Mouse (Mus musculus) E14TG2a.4 (cell line): ENCODE results near the gene Klf13.
A peak's percentile ranks its signal among the peaks of the same experiment; 100 is the strongest.

ENCODE experiments used
- H3K27me3 ChIP-seq: 2 replicates; pipeline ENCODE4 v1.6.1; 2014; ENCODE audit warnings: low read length, control low read depth; ENCODE audit not compliant: insufficient read depth
- H3K36me3 ChIP-seq: 2 replicates; pipeline ENCODE4 v1.6.1; 2014; ENCODE audit warnings: low read length, control low read depth; ENCODE audit not compliant: insufficient read depth
- H3K4me1 ChIP-seq: replicated peaks from 2 replicates; pipeline ENCODE4 v1.6.1; 2014; ENCODE audit warnings: low read depth, low read length, control low read depth
- H3K4me3 ChIP-seq: replicated peaks from 2 replicates; pipeline ENCODE4 v1.5.1; 2014; ENCODE audit warnings: mild to moderate bottlenecking, low read length
- H3K9me3 ChIP-seq: 2 replicates; pipeline ENCODE4 v1.6.1; 2014; ENCODE audit warnings: low read length, control low read depth
- CTCF ChIP-seq: conservative IDR thresholded peaks from 2 replicates; pipeline ENCODE4 v1.5.1; 2014; ENCODE audit warnings: low read length
- NANOG ChIP-seq: IDR thresholded peaks from 2 replicates; pipeline ENCODE4 v1.6.1; 2014; ENCODE audit warnings: borderline replicate concordance, low read length, mixed read lengths
- POU5F1 ChIP-seq: IDR thresholded peaks from 2 replicates; pipeline ENCODE4 v1.6.1; 2014; ENCODE audit warnings: low read length, borderline replicate concordance

The Klf13 gene

DNA sequence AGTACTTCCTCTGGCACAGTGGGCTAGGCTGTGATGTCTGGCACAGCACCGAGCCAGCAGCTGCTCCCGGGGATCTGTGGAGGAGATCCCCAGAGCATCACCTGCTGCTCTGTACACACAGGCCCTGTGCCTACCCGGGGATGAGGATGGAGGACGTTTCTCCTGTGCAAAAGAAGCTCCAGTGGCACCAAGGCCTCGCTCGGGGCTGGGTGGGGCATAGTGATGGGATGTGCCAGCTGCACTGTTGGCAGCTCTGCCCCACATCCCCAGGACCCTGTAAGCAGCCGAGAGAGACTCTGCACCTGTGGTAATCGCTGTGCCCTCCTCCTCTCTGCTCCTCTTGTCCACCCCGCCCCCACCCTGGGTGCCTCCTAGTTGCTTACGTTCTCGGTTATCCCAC is 37.4 kb downstream of the Klf13 start:
- Histone ChIP-seq H3K4me3 (peak overlapping the region; percentile 17; the same call in 1 of the 2 replicates), H3K4me1 (peaks cover 78% of the 10 kb centered on the region), H3K36me3 (no peaks in the 10 kb centered on the region; the same call in 1 of the 2 replicates), H3K9me3 (no peaks in the 10 kb centered on the region), H3K27me3 (no peaks in the 10 kb centered on the region)
- TF ChIP-seq POU5F1 (no peak), CTCF (no peak), NANOG (no peak)

DNA sequence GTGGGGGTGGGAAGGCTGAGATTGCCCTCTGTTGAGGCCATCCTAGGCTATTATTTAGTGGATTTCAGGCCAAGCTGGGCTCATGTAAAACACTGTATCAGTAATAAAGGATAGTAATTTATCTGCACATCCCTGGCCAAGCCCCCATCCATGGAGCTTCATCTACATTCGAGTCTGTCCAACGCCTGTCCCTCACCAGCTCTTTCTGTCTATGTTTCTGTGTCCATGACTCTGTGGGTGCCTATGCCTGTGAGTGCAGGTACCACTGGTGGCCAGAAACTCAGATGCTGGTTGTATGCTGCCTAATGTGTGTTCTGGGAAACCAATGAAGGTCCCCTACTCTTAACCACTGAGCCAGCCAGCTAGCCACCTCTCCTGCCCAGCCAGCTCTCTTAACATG is 38.3 kb downstream of the Klf13 start:
- Histone ChIP-seq H3K9me3 (no peaks in the 10 kb centered on the region), H3K4me1 (peaks cover 75% of the 10 kb centered on the region), H3K4me3 (no peak overlapping the region), H3K27me3 (no peaks in the 10 kb centered on the region), H3K36me3 (no peaks in the 10 kb centered on the region; the same call in 1 of the 2 replicates)
- TF ChIP-seq NANOG (no peak), CTCF (no peak), POU5F1 (no peak)

DNA sequence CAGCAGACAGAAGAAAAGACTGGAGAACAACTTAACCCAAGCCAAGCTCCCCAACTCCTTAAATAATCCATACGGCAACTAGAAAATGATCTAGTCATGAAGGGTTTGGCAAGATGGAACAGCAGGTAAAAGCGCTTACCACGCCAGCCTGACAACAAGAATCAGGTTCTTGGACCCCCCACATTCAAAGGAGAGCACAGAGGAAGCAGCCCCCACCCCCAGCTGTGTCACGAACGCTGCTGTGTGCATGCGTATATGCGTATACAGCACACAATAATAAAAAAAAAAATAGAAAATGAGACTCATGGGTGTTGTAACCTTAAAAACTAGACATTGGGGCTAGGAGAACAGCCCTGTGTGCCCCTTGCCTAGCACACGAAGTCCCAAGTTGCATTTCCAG is 38.8 kb downstream of the Klf13 start:
- Histone ChIP-seq H3K4me1 (peaks cover 75% of the 10 kb centered on the region), H3K27me3 (no peaks in the 10 kb centered on the region), H3K9me3 (no peaks in the 10 kb centered on the region), H3K4me3 (no peak overlapping the region), H3K36me3 (no peaks in the 10 kb centered on the region; the same call in 1 of the 2 replicates)
- no peak for TF ChIP-seq NANOG

DNA sequence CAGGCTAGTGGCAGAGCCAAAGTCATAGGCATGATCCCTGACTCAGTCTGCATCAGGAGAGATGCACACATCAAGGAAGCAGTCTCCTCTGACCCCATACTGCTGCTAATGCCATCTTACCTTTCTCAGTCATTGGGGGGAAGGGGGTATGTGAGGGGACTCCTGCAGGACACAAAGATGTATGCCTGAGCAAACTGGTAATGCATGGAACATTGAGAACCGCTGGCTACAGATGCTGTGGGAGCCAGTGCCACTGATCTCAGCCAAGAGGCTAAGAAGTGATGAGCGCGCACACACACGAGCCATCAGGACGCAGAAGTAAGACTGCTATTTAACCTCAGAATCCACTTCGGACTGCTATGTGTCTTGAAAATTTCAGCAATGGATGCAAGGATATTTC is 40.5 kb downstream of the Klf13 start:
- no peaks in the 10 kb centered on the region for H3K9me3 ChIP-seq
- no peak overlapping the region for H3K4me3 ChIP-seq
- TF ChIP-seq CTCF = no peak
- no peaks in the 10 kb centered on the region for H3K36me3 ChIP-seq
- no peaks in the 10 kb centered on the region for H3K27me3 ChIP-seq
- H3K4me1 ChIP-seq = peaks cover 73% of the 10 kb centered on the region

DNA sequence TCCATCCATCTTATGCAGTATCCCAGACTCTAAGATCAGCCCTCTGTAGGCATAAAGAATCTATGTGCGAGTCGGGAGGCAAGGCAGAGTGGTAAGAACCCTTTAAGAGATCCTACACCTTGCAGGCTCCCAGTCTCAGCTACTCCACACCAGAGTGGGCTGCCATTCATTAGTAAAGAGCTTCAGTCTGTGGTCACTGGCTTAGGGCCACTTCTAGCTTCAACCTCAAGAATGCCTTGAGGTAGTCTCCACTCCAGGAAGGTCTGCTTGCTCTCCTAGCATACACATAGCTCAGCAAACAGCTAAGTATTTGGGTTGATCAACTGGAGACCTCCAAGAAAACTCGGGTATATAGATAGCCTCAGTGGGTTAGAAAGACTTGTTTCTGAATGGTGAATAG is 41.1 kb downstream of the Klf13 start:
- Histone ChIP-seq H3K4me1 (peaks cover 72% of the 10 kb centered on the region), H3K4me3 (peak overlapping the region; percentile 76), H3K9me3 (no peaks in the 10 kb centered on the region), H3K36me3 (no peaks in the 10 kb centered on the region), H3K27me3 (no peaks in the 10 kb centered on the region)
- no peak for TF ChIP-seq POU5F1

DNA sequence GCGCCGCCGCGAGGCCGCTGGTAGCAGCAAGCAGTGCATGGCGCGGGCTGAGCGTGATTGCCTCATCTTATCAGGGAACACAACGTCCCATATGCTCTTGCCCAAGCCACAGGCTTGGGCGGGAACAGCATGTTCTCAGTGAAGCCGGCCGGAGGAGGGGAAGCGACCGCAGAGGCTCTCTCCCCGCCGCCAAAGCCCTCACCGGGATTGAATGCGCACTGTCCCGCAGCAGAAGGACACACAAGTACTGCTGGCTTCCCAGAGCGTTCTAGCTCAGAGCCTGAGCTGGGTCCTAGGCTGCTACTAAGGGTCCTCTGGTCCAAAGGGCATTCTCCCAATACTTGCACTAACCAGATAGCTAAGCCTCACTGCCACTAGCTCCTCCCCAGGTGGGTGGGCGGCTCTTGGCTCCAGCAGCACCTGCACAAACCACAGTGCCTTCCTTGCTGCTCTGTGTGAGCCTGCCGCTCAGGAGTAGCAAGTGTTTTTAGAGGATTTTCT is 41.7 kb downstream of the Klf13 start:
- TF ChIP-seq POU5F1 (no peak), CTCF (no peak), NANOG (no peak)
- H3K36me3 ChIP-seq = no peaks in the 10 kb centered on the region
- H3K4me1 ChIP-seq = peaks cover 70% of the 10 kb centered on the region
- no peaks in the 10 kb centered on the region for H3K9me3 ChIP-seq
- no peaks in the 10 kb centered on the region for H3K27me3 ChIP-seq
- H3K4me3 ChIP-seq = peak overlapping the region; percentile 76

DNA sequence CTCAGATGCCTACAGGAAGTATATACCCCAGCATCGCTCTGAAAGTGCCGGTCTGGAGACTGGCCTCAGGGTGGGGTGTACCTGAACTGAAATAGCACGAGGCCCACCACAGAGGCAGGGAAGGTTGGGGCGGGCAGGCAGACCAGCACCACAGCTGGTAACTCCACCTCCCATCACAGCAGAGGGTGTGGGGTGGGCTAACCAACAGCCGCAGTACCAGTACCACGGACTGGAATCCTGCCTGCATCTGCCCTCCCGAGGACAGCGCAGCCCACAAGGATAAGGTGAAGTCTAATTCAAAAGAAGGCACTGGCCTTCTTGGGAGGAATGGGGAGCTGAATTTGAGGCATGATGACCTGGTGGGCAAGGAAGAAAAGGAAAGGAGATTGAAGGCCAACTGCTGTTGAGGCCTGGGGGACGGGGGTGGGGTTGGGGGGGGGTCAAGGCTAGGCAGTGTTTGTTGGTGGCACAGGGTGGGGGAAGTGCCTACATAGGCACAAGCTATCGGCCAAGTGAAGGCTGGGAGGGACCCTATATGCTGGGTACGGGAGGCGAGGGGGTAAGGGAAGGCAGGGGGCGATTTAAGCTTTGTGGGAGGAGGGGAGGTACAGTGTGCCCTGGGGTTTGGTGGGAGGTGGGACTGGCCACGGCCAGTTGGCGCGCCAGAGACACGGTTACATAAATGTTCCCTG is 42.3 kb downstream of the Klf13 start:
- H3K36me3 ChIP-seq = 0 out of 2 replicates have a peak, but pooled peaks cover 3% of the 10 kb centered on the region
- no peak for TF ChIP-seq CTCF
- no peak for TF ChIP-seq POU5F1
- TF ChIP-seq NANOG = no peak
- H3K4me1 ChIP-seq = peaks cover 67% of the 10 kb centered on the region
- no peaks in the 10 kb centered on the region for H3K27me3 ChIP-seq
- no peaks in the 10 kb centered on the region for H3K9me3 ChIP-seq
- H3K4me3 ChIP-seq = peak overlapping the region; percentile 76

DNA sequence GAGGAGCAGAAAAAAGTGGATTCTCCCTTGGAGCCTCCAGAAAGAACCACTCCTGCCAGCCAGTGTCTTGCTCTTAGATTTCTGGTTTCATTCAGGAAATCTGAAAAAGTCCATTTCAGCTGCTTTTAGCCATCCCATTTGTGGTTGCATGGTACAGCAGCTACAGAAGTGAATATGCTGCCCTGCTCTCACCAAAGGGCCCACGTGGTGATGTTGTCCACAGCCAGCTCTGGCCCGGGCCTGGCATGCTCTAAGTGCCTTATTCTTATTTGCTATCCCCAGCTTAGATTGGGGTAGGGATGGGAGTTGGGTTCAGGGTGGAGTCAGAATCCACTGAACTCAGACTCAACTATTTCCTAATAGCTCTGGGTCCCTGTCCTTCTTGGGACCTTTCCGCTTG is 43.5 kb downstream of the Klf13 start:
- peaks cover 65% of the 10 kb centered on the region for H3K4me1 ChIP-seq
- TF ChIP-seq CTCF = no peak
- no peak for TF ChIP-seq POU5F1
- TF ChIP-seq NANOG = no peak
- H3K27me3 ChIP-seq = no peaks in the 10 kb centered on the region
- no peak overlapping the region for H3K4me3 ChIP-seq
- H3K36me3 ChIP-seq = peaks cover 12% of the 10 kb centered on the region
- no peaks in the 10 kb centered on the region for H3K9me3 ChIP-seq

DNA sequence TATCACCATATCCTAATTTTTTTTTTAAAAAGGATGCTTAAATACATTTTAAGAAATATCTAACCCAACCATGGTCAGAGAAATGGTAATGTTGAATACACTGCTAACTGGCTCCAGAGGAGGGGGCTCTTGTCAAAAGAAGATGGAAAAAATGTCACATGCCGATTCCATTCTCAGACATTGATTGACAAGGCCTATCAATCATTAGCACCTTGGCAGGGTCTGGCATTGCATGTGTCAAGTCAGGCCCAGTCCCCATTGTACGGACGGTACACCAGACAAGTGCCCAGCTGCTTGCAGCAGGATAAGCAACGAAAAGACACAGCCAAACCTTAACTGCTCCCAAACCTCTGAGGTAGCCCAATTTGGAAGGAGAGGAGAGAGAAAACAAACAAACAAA is 44.1 kb downstream of the Klf13 start:
- no peaks in the 10 kb centered on the region for H3K9me3 ChIP-seq
- peaks cover 16% of the 10 kb centered on the region for H3K36me3 ChIP-seq
- no peaks in the 10 kb centered on the region for H3K27me3 ChIP-seq
- no peak overlapping the region for H3K4me3 ChIP-seq
- peaks cover 70% of the 10 kb centered on the region for H3K4me1 ChIP-seq
- TF ChIP-seq CTCF = no peak
- TF ChIP-seq NANOG = no peak
- TF ChIP-seq POU5F1 = no peak
